Mouse (Mus musculus): ENCODE measurements around the gene Psme1. TPM values are rescaled to one million over a fixed set of nuclear protein-coding genes. Genes with fewer than 3 reads are reported as not detected.

Gene Psme1
- total RNA-seq, 2 experiments from 2014 or later = 49.3 to 56.6 TPM

DNA sequence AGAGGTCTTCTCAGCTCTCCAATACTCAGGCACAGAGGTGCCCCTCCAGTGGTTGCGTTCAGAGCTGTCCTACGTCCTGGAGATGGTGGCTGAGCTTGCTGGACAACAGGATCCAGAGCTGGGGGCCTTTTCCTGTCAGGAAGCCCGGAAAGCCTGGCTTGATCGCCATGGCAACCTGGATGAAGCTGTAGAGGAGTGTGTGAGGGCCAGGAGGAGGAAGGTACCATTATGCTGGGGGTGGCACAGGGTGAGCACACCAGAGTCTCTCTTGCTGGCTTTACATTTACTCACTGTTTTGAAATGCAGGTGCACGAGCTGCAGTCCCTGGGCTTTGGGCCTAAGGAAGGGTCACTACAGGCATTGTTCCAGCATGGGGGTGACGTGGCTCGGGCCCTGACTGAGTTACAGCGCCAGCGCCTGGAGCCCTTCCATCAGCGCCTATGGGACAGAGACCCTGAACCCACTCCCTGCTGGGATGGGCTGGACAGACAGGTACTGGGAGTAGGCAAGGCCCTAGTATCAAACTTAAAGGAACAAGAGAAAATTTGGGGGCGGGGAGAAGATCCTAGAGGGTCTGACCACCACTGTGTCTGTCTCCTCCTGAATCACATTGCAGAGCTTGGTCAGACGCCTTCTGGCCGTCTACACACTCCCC, 18.2 kb downstream of the Psme1 start:
- DNase-seq (ENCODE audit: extremely low spot score in 1 of 2, low spot score in 1 of 2) = no peak

DNA sequence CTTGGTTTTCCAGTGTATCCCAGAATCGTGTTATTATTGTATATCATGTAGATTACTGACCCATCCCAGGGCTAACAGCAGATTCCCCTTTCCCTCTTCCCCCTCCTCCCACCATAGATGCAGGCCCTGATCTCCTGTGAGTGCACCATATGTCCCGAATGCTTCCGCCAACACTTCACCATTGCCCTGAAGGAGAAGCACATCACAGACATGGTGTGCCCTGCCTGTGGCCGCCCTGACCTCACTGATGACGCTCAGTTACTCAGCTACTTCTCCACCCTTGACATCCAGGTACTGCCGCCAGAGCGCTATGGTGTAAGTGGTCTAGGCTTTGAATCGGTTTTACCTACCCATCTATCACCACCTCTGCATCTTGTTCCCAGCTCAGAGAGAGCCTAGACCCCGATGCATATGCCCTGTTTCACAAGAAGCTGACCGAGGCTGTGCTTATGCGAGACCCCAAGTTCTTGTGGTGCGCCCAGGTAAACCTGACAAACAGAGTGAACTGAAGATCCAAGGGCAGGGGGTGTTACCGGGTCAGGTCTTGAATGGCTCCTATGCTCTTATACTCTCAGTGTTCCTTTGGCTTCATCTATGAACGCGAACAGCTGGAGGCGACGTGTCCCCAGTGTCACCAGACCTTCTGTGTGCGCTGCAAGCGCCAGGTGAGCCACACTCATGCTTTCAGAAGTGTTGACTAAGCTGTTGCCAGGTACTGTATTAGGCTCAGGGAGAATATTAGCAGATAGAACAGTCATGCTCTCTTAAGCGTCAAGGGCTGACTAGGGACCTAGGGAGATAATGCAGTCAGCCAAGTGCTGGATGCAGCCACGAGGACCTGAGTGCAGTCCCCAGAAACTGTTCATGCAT, 20.8 kb downstream of the Psme1 start:
- no peak for DNase-seq (ENCODE audit: extremely low spot score in 1 of 2, low spot score in 1 of 2)

DNA sequence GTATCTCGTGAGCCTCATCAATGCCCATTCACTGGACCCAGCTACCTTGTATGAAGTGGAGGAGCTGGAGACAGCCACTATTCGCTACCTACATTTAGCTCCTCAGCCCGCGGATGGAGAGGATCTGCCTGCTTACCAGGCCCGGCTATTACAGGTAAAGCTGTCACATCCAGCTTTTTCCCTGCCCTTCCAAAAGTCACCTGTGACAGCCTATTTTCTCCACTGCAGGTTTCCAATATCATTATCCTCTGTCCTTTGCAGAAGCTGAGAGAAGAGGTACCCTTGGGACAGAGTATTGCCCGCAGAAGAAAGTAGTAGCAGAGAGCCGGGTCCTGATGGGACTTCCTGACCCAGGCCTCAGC, 25.3 kb downstream of the Psme1 start, which contains the start of gene Irf9:
Gene Irf9, plus strand, starts transcription at position 301 of the 362 bp plus-strand sequence.
- no peak for DNase-seq (ENCODE audit: extremely low spot score in 1 of 2, low spot score in 1 of 2)

DNA sequence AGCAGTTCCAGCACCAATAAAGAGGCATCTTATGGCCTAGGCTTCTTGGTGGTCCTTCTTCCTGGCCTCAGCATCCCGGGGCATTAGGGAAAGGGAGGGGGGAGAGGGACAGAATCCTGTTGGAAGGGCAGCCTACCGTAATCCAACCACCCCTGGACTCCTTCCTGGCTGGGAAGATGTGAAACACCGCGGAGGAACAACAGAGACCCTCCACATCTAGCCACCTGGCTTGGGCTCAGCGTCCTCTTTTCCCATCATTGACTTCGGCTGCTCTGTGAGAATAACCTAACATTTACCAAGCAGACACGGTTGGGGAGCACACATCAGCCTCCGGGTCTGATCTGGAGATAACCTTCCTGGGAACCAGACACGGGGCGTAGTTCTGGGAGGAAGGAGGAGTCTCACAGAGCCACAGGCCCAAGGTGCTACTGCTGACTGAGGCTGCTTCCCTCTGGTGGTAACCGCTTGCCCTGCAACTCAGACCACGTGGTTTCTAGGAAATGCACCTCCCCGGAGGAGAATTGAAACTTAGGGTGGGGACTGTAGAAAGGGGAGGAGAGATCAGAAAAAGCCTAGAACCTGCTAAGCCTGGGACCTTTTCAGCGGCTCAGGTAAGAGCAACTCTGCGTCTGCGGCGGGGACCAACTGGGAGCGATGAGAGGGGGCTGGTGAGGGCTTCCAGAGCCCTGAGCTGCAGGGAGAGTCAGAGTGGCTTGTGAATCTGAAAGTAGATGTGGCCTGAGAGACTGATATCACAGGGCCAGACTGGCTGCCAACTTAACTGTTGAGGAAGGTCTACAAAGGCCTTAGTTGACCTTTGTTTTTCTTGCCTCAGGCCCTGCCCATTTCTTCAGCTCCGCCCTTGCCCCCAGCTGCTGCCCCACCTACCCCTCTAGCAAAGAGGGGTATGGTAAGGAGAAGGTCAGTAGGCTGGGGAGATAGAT, 26.0 kb downstream of the Psme1 start:
- peak; percentile 68 to 75 for DNase-seq (ENCODE audit: extremely low spot score in 1 of 2, low spot score in 1 of 2)

DNA sequence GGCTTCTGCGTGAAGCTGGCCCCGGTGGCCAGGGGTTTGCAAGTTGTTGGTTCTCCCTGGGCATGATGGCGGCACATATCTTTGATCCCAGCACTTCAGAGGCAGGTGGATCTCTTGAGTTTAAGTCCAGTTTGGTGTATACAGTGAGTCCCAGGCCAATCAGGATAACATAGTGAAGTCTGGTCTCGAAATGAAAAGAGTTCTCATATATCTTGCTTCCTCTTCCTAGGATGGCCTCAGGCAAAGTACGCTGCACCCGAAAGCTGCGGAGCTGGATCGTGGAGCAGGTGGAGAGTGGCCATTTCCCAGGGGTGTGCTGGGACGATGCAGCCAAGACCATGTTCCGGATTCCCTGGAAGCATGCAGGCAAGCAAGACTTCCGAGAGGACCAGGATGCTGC, 26.9 kb downstream of the Psme1 start:
- no peak for DNase-seq (ENCODE audit: extremely low spot score in 1 of 2, low spot score in 1 of 2)

DNA sequence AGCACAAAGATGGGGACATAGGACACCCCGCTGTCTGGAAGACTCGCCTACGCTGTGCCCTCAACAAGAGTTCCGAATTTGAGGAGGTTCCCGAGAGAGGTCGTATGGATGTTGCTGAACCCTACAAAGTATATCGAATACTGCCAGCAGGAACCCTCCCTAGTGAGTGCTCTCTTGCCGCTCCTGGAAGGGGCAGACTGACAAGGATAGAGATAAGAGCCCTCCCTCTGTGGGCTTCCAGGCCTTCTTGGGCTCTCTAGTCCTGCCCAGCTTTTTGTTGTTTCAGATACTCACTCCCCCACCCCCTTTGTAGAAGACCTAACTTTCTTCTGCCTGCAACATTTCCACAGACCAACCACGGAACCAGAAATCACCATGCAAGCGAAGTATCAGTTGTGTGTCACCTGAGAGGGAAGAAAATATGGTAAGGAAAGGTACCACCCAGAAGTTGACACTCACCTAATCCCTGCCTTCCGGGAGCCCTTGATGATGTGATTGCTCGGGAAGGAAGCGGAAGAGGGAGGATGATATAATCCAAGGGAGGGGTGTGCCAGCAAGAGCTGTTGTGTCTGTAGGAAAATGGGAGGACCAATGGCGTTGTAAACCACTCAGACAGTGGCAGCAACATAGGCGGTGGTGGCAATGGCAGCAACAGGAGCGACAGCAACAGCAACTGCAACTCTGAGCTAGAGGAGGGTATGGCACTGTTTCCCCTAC, 28.0 kb downstream of the Psme1 start:
- no peak for DNase-seq (ENCODE audit: extremely low spot score in 1 of 2, low spot score in 1 of 2)

DNA sequence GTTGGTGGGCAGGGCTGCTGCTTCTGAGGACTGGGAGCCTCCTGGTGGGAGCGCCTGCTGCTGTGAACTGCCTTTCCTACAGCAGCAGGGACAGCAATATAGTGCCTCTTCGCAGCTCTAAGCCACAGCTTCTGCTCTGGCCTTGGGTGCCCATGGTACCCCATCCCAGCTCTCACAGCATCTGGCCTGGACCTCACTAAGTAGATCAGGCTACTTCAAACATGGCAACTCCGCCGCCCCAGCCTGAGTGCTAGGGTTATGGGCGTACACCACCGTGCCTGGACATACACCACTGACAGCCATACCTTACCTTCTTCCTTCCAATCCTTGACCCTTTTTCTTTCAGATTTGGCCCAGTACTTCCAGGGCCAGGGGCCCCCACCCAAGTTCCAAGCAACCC, 30.4 kb downstream of the Psme1 start:
- DNase-seq (ENCODE audit: extremely low spot score in 1 of 2, low spot score in 1 of 2) = no peak

DNA sequence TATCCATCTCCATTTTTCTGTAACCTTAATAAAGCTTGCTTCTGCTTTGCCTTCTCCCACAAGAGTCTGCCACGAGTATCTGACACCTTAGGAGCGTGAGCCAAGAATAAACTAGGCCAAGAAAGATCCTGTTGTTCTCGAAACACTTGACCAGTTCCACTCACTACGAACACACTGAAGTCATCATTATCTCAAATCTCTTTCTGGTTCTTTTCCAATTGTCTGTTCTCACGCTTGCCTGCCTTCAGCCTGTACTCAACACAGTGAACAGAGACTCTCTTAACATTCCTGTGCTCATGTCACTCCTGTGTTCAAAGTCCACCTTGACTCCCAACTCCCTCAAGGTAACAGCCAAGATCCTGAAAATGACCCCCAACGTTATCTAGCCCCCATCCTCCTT, 35.4 kb downstream of the Psme1 start:
- DNase-seq (ENCODE audit: extremely low spot score in 1 of 2, low spot score in 1 of 2) = no peak

DNA sequence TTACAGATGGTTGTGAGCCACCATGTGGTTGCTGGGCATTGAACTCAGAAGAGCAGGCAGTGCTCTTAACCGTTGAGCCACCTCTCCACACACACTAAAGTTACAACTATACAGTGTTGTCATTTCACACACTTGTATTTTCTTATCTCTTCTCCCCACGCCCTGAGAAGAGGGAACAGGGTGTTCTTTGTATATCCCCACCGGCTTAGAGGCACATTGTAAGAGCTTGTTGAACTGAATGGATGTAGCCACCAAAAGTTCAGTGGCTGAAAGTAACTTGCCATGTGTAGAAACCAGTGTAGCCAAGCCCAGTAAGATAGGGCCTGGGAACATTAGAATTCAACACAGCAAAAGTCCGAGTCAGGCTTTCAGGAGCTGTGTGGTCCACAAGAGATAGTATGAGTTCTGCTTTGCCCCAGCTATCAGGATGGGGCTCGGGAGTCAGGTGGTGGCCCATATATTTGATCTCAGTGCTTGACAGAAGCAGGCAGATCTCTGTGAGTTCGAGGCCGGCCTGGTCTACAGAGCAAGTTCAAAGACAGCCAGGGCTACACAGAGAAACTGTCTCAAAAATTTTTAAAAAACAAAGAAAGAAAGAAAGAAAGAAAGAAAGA, 36.7 kb downstream of the Psme1 start:
- no peak for DNase-seq (ENCODE audit: extremely low spot score in 1 of 2, low spot score in 1 of 2)

DNA sequence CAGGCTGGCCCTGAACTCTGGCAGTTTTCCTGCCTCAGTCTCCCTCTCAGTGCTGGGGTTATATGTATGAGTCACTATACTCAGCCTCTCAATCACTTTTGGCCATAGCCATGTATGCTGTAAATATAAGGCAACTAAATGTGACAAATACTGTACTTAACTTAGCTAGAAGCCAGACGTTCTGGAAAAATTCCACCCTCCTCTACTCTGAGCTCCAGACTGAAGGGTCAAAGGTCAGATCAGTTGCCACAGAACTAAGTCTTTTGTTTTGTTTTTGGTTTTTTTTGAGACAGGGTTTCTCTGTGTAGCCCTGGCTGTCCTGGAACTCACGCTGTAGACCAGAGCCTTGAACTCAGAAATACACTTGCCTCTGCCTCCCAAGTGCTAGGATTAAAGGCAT, 38.0 kb downstream of the Psme1 start:
- DNase-seq (ENCODE audit: extremely low spot score in 1 of 2, low spot score in 1 of 2) = no peak

DNA sequence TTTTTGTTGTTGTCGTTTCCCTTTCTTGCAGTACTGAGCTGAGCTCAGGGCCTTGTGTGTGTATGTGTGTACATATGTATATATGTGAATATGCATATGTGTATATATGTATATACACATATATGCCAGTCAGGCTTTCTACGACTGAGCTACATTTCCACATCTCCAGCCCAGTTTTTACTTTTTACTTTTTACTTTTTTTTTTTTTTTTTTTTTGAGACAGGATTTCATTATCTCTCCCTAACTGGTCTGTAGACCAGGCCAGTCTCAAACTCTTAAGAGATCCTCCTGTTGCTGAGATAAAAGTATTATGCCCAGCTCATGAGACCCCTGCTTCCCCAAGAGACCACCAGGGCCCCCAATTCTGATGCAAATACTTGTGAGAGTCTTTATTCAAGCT, 38.9 kb downstream of the Psme1 start:
- no peak for DNase-seq (ENCODE audit: extremely low spot score in 1 of 2, low spot score in 1 of 2)

DNA sequence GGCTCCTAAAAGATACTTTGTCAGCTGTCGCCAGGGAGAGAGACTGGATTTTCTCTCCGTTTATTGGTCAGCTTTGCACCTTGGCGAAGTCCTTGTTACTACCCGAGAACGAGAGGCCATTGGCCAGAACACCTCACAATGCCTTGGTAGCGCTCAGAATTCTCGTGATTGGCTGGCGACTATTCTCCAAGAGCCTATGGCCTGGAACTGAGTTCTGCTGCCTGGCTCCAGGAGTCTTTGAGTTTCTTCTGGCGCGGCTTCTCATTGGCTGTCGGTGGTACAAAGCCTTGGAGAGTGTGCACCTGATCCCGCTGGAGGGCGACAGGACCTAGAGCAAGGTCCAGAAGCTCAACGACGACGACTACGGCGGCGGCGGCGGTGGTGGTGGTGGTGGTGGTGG, 39.9 kb downstream of the Psme1 start, which contains the start of gene Rec8:
Gene Rec8, plus strand, starts transcription at position 216 of the 400 bp plus-strand sequence.
- DNase-seq (ENCODE audit: extremely low spot score in 1 of 2, low spot score in 1 of 2) = no peak

DNA sequence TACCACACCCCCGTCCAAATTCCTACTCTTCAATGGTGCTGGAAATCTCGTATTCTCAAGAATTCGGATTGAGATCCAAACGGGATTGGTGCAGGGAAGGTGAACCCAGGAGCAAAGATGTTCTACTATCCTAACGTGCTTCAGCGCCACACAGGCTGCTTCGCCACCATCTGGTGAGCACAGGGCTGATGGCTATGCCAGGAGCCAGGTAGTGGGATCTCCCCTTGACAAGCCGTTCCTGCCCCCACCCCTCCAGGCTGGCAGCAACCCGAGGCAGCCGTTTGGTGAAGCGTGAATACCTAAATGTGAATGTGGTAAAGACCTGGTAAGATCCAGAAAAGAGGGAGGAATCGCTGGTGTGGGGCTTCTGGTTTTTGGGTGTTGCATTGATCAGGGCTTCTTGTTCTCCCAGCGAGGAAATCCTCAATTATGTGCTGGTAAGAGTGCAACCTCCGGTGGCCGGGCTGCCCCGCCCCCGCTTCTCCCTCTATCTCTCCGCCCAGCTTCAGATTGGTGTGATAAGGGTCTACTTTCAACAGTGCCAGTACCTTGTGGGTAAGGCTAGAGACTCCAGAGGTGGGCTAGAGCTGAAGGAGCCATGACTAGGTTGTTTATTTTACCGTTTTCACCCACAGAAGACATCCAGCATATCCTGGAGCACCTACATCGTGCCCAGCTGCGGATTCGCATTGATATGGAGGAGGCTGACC, 40.7 kb downstream of the Psme1 start:
- DNase-seq (ENCODE audit: extremely low spot score in 1 of 2, low spot score in 1 of 2) = no peak

DNA sequence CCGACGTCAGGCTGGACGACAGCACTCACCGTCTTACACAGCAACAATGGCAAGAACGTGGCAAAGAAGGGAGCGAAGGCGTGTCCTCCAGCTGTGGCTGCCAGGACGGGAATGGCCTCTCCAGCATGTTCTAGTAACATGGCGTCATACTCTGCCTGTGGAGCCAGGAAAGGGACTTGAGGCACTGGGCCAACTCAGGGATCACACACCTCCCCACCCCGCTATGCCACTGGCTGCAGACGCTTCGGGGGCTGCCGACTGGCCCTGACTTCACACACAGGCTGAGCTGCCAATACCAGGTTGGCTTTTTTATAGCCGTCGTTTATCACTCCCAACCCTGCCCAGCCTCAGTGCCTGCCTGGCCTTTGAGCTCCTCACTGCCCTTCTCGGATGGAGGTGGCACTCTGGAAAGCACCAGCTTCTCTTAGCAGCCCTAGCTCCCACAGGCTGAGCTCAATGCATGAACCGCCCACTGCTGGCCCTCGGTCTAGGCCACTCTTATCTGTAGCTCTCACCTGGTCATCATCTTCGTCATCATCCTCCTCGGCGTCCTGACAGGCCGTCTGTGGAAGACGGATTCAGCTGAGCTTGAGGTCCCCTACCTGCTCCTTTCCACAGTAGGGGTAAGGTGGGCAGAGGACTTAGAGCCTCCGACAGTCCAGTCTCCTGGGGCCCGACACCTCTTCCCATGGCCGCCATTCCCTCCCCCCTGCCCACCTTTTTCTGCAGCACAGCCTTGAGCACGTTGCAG, 50.3 kb downstream of the Psme1 start:
- DNase-seq (ENCODE audit: extremely low spot score in 1 of 2, low spot score in 1 of 2) = no peak

DNA sequence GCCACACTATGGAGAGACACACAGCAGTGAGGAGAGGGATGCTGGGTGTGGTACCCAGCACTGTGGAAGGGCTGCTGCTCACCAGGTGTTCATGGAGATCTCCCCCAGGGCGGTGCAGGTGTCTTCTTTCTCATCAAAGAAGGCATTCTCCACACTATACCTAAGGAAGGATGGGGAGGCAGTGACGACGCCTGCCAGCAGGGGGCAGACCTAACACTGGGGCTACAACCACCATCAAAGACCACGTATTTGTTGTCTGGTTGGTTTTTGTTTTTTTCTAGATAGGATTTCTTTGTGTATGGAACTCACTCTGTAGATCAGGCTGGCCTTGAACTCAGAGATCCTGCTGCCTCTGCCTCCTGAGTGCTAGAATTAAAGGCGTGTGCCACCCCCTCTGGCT, 51.4 kb downstream of the Psme1 start:
- peak in 1 of 2 experiments; percentile 66 for DNase-seq (ENCODE audit: extremely low spot score in 1 of 2, low spot score in 1 of 2)
